Mouse (Mus musculus) adipose tissue, adult 10 weeks (tissue): ENCODE data around the gene Rabgap1l. TPM values are rescaled to one million over a fixed set of nuclear protein-coding genes. Genes with fewer than 3 reads are reported as not detected.

ENCODE experiments used
- polyA plus RNA-seq: library from polyadenylated mRNA; stranded (reverse); fragments of 350-450 nt; fragmentation: Illumina TruSeq; extraction: RNeasy Lipid Tissue Mini Kit (QIAGEN cat#74804); gene quantifications from one replicate; pipeline ENCODE4 v1.2.3, GENCODE M21; 2014; ENCODE audit warnings: low read depth, low replicate concordance

Gene Rabgap1l
- 23.1 TPM for polyA plus RNA-seq

GRCm38 (mm10) chr1:160792686-160793355 lies at the start of gene Rabgap1l:
TSS of gene Rabgap1l (minus strand) at chr1:160793211.

GRCm38 (mm10) chr1:160212703-160213669 lies 580.0 kb downstream of the Rabgap1l start, which contains the start of gene Cacybp:
TSS of gene Cacybp (minus strand) at chr1:160212875.

GRCm38 (mm10) chr1:160194529-160195336 lies 598.3 kb downstream of the Rabgap1l start, which contains the start of gene Mrps14:
TSS of gene Mrps14 (plus strand) at chr1:160195215.

Other genes starting within 250 kb of the Rabgap1l start
- gene Rc3h1, start 113.2 kb upstream of the Rabgap1l start, polyA plus RNA-seq = 7.7 TPM
- 0.32 TPM for gene Serpinc1, start 185.4 kb upstream of the Rabgap1l start, polyA plus RNA-seq
- gene Zbtb37, start 241.6 kb upstream of the Rabgap1l start, polyA plus RNA-seq = 3.4 TPM